Mouse (Mus musculus): Measurements from ENCODE around the gene Sphk2. TPM values are rescaled to one million over a fixed set of nuclear protein-coding genes. Genes with fewer than 3 reads are reported as not detected.

The Sphk2 gene
- polyA plus RNA-seq, 1 experiment from 2014 or later, result 17.2 TPM

DNA sequence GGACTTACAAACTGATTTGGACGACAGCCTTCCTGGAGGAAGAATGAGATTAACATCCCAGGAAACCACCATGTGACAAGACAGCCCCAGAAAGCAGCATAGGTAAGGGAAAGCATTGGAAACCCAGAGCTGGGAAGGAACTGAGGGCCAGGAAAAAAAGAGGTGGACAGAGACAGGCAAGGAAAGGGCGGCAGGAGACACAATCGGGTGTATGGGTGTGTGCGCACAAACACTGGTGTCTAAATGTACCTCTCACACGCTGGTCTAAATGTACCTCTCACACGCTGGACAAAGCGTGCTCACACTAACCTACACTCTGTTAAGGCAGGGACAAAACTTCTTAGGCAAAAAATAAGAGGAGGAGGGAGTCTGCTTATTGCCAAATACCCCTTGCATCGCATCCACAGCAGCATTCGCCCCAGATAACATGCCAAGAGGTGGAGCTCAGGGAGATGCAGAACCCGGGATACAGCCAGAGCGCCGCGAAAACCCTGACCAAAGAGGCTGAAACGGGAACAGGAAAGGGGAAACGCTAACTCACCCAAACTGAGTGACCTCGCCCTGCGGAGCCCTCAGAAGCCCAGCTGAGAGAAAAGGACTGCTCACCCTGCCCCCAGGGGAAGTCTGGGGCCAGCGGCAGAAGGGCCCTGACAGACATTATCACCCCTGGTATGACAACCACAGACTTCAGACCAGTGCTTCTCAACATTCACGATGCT, 1.9 kb downstream of the Sphk2 start:
- Histone ChIP-seq H3K27ac (replicated peaks; ENCODE audit: low read depth, low read length) (peak overlapping the region; percentile 43), H3K4me3 (replicated peaks; ENCODE audit: low read depth, low read length) (peak overlapping the region; percentile 66), H3K4me1 (ENCODE audit: control insufficient read depth, insufficient read depth, low read length) (peaks cover 37% of the 10 kb centered on the region), H3K27me3 (ENCODE audit: control insufficient read depth, insufficient read depth, low read length) (no peaks in the 10 kb centered on the region), H3K4me2 (ENCODE audit: low read length) (peak overlapping the region; percentile 96), H3K9ac (replicated peaks; ENCODE audit: low read length) (no peak overlapping the region; the same call in 1 of the 2 replicates), H3K9me3 (ENCODE audit: control insufficient read depth, low read length) (no peaks in the 10 kb centered on the region), H3K36me3 (ENCODE audit: control insufficient read depth, insufficient read depth, low read length) (peaks cover 46% of the 10 kb centered on the region)
- no peak for DNase-seq
- WGBS, result 86% methylated on average over 19 of the region's 19 CpGs
- no peak for ATAC-seq (ENCODE audit: low FRiP score, low TSS enrichment)

- no peaks in the 10 kb centered on the region for H3K9me3 ChIP-seq (ENCODE audit: control insufficient read depth, low read length)
- ATAC-seq (ENCODE audit: low FRiP score, low TSS enrichment), result peak; percentile 92
- peaks cover 42% of the 10 kb centered on the region for H3K4me1 ChIP-seq (ENCODE audit: control insufficient read depth, insufficient read depth, low read length)
- H3K9ac ChIP-seq (replicated peaks; ENCODE audit: low read length), result peak within 1 kb of the TSS; percentile 76
- peak within 1 kb of the TSS; percentile 66 for H3K4me3 ChIP-seq (replicated peaks; ENCODE audit: low read depth, low read length)
- WGBS, result 8% methylated on average over 34 of the region's 34 CpGs
- peak within 1 kb of the TSS; percentile 96 for H3K4me2 ChIP-seq (ENCODE audit: low read length)
- H3K27ac ChIP-seq (replicated peaks; ENCODE audit: low read depth, low read length), result peak within 1 kb of the TSS; percentile 74
- peaks cover 46% of the 10 kb centered on the region for H3K36me3 ChIP-seq (ENCODE audit: control insufficient read depth, insufficient read depth, low read length)
- no peaks in the 10 kb centered on the region for H3K27me3 ChIP-seq (ENCODE audit: control insufficient read depth, insufficient read depth, low read length)
- DNase-seq, result peak; percentile 98
These were observed 2.6 kb downstream of the Sphk2 start, which contains the start of gene Rpl18 for GRCm38 (mm10) chr7:45715090-45715708. TSS of gene Rpl18 (plus strand) at chr7:45715457.

GRCm38 (mm10) chr7:45714630-45715089, 3.1 kb downstream of the Sphk2 start:
- Histone ChIP-seq H3K27me3 (ENCODE audit: control insufficient read depth, insufficient read depth, low read length) (no peaks in the 10 kb centered on the region), H3K36me3 (ENCODE audit: control insufficient read depth, insufficient read depth, low read length) (peaks cover 46% of the 10 kb centered on the region), H3K27ac (replicated peaks; ENCODE audit: low read depth, low read length) (peak overlapping the region; percentile 74), H3K4me3 (replicated peaks; ENCODE audit: low read depth, low read length) (peak overlapping the region; percentile 66), H3K4me1 (ENCODE audit: control insufficient read depth, insufficient read depth, low read length) (peaks cover 48% of the 10 kb centered on the region), H3K4me2 (ENCODE audit: low read length) (peak overlapping the region; percentile 96), H3K9ac (replicated peaks; ENCODE audit: low read length) (peak overlapping the region; percentile 76), H3K9me3 (ENCODE audit: control insufficient read depth, low read length) (no peaks in the 10 kb centered on the region)
- WGBS, result 9% methylated on average over 14 of the region's 14 CpGs
- no peak for DNase-seq
- ATAC-seq (ENCODE audit: low FRiP score, low TSS enrichment), result no peak; the same call in 1 of the 2 replicates

DNA sequence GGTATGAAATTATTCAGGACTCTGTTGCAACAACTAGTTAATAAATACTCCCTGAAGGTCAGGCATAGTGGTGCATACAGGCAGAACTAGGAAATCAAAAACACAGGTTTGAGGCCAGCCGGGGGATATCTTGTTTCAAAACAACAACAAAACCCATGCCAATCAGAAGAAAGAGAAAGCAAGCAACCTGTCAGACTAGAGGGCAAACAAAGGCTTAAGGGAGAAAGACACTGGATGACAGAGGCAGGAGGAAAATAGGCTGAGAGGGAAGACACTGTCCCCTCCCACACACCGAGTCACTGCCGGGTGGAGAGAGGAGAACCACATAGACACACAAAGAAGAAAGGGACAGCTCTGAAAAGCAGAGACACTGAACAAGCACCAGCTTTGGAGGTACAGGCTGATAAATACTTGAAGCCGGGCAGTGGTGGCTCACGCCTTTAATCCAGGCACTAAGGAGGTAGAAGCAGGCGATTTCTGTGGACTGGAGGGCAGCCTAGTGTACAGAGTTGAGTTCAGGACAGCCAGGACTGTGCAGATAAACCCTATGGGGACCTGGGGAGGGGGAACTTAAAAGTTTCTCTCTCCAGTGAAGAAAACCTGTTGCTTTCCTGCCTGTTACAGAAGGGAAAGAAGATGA, 3.8 kb downstream of the Sphk2 start:
- Histone ChIP-seq H3K4me3 (replicated peaks; ENCODE audit: low read depth, low read length) (peak overlapping the region; percentile 66), H3K27ac (replicated peaks; ENCODE audit: low read depth, low read length) (no peak overlapping the region), H3K36me3 (ENCODE audit: control insufficient read depth, insufficient read depth, low read length) (peaks cover 39% of the 10 kb centered on the region), H3K4me1 (ENCODE audit: control insufficient read depth, insufficient read depth, low read length) (peaks cover 51% of the 10 kb centered on the region), H3K27me3 (ENCODE audit: control insufficient read depth, insufficient read depth, low read length) (no peaks in the 10 kb centered on the region), H3K4me2 (ENCODE audit: low read length) (peak overlapping the region; percentile 96), H3K9me3 (ENCODE audit: control insufficient read depth, low read length) (no peaks in the 10 kb centered on the region), H3K9ac (replicated peaks; ENCODE audit: low read length) (no peak overlapping the region; the same call in 1 of the 2 replicates)
- 88% methylated on average over 6 of the region's 6 CpGs for WGBS
- DNase-seq (no peak), ATAC-seq (ENCODE audit: low FRiP score, low TSS enrichment) (no peak)

DNA sequence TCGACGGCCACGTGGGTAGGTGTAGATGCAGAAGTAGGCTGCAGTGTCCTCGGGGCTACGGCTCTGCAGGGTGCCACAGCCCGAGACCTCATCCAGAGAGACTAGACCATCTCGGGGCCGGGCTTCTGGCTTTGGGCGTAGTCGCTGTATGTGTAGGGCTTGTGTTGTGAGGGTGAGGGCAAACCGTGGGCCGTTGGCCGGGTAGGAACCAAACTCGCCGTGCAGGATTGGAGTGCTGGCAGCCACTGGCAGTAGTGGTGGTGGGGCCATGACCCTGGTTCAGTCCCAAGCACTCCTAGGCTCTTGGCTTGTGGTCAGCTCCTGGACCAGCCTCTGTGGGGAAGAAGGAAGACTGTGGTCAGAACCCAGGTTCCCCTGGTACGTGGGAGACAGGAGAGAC, 4.4 kb downstream of the Sphk2 start:
- Histone ChIP-seq H3K27me3 (ENCODE audit: control insufficient read depth, insufficient read depth, low read length) (no peaks in the 10 kb centered on the region), H3K9me3 (ENCODE audit: control insufficient read depth, low read length) (no peaks in the 10 kb centered on the region), H3K4me1 (ENCODE audit: control insufficient read depth, insufficient read depth, low read length) (peaks cover 51% of the 10 kb centered on the region), H3K9ac (replicated peaks; ENCODE audit: low read length) (no peak overlapping the region), H3K4me2 (ENCODE audit: low read length) (no peak overlapping the region), H3K4me3 (replicated peaks; ENCODE audit: low read depth, low read length) (no peak overlapping the region), H3K27ac (replicated peaks; ENCODE audit: low read depth, low read length) (no peak overlapping the region), H3K36me3 (ENCODE audit: control insufficient read depth, insufficient read depth, low read length) (peaks cover 39% of the 10 kb centered on the region)
- no peak for ATAC-seq (ENCODE audit: low FRiP score, low TSS enrichment)
- 93% methylated on average over 16 of the region's 16 CpGs for WGBS
- DNase-seq, result no peak

DNA sequence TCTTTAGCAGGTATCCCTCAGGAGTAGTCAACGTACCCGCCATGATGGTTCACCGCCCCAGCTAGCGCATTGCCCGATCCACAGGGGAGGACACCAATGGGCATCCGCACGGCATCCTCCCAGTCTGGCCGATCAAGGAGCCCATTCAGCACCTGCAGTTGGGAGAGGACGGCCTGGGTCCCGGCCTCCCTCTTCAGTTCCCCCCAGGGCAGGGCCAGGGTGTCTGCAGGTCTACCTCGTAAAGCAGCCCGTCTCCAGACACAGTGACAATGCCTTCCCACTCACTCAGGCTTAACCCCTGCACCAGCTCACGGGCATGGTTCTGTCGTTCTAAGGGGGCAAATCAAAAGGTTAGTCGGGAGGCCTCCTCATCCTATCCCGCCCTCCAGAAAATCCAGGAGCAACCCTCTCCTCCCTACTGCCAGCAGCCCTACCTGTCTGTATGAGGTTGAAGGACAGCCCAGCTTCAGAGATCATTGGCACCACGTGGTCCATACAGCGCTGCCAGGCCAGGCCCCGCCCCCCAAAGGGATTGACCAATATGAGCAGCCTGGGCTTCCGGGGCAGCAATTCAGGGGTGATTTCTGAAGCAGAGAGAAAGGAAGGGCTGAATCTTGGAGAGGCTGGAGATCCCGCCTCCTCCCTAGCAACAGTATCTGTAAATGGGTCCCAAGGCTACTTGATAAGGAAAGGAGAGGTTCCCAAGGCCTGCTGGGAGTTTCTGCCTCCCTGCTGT, 5.6 kb downstream of the Sphk2 start:
- H3K4me2 ChIP-seq (ENCODE audit: low read length), result no peak overlapping the region
- WGBS, result 88% methylated on average over 20 of the region's 21 CpGs
- no peak overlapping the region for H3K4me3 ChIP-seq (replicated peaks; ENCODE audit: low read depth, low read length)
- H3K36me3 ChIP-seq (ENCODE audit: control insufficient read depth, insufficient read depth, low read length), result peaks cover 39% of the 10 kb centered on the region
- DNase-seq, result no peak
- no peaks in the 10 kb centered on the region for H3K27me3 ChIP-seq (ENCODE audit: control insufficient read depth, insufficient read depth, low read length)
- H3K9me3 ChIP-seq (ENCODE audit: control insufficient read depth, low read length), result no peaks in the 10 kb centered on the region
- no peak for ATAC-seq (ENCODE audit: low FRiP score, low TSS enrichment)
- H3K9ac ChIP-seq (replicated peaks; ENCODE audit: low read length), result no peak overlapping the region
- peaks cover 62% of the 10 kb centered on the region for H3K4me1 ChIP-seq (ENCODE audit: control insufficient read depth, insufficient read depth, low read length)
- no peak overlapping the region for H3K27ac ChIP-seq (replicated peaks; ENCODE audit: low read depth, low read length)

GRCm38 (mm10) chr7:45711316-45712021, 6.3 kb downstream of the Sphk2 start:
- ATAC-seq (ENCODE audit: low FRiP score, low TSS enrichment) (no peak), DNase-seq (no peak)
- 93% methylated on average over 24 of the region's 24 CpGs for WGBS
- no peaks in the 10 kb centered on the region for H3K9me3 ChIP-seq (ENCODE audit: control insufficient read depth, low read length)
- H3K4me1 ChIP-seq (ENCODE audit: control insufficient read depth, insufficient read depth, low read length), result peaks cover 61% of the 10 kb centered on the region
- no peak overlapping the region for H3K4me2 ChIP-seq (ENCODE audit: low read length)
- peaks cover 39% of the 10 kb centered on the region for H3K36me3 ChIP-seq (ENCODE audit: control insufficient read depth, insufficient read depth, low read length)
- no peaks in the 10 kb centered on the region for H3K27me3 ChIP-seq (ENCODE audit: control insufficient read depth, insufficient read depth, low read length)
- no peak overlapping the region for H3K9ac ChIP-seq (replicated peaks; ENCODE audit: low read length)
- no peak overlapping the region for H3K27ac ChIP-seq (replicated peaks; ENCODE audit: low read depth, low read length)
- no peak overlapping the region for H3K4me3 ChIP-seq (replicated peaks; ENCODE audit: low read depth, low read length)

Data from midbrain, embryonic 14.5 days (tissue).